Mouse (Mus musculus) central nervous system, embryonic 14 days (tissue): ENCODE data around the gene Vwa5a. TPM values are rescaled to one million over a fixed set of nuclear protein-coding genes. Genes with fewer than 3 reads are reported as not detected.

Experiments used
- polyA plus RNA-seq: library from polyadenylated mRNA; depleted of rRNA; stranded (reverse); fragments of >200 nt; gene quantifications from 2 replicates; pipeline ENCODE4 v1.2.3, GENCODE M21; 2012; rRNA removed

Gene Vwa5a
- 6.4 and 8.9 TPM in 2 replicates for polyA plus RNA-seq

DNA sequence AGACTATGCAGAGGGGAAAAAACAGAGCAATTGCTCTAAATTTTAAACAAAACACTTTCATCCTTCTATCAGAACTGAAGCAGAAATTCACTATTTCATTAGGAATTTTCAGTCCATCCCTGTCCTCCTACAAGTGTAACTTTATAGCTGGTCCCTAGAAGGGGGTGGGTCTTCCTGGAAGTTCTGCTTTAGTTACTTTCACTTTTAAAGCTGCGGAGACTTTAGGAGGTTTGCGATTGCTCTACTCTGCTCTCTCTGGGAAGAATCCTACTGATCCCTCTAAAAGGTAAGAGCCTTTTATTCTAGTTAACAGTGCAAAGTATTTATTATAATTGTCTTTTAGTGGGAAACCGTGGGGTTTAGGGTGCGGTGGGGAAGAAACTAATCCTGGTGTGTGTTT is at the start of gene Vwa5a:
Vwa5a (plus strand) TSS at position 167 of the 400 bp plus-strand sequence.

DNA sequence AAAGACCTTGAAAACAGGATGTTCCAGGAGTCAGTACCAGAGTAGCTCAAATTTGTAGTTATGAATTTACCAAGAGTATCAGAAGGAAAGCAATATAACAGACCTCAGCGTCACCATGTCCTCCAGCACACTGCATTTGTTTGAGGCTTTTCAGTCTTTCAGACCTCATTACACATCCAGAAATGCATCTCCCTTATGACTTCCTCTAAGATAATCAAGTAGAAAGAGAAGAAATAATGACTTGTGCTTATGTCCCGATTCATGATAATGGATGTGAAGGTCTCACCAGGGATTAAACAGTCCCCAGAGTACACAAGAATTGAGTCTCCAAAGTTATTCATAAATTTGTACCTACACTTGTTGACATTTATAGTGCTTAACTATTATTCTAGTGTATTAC is 43.6 kb upstream of the Vwa5a start, which contains the start of gene Olfr918:
Olfr918 (minus strand) TSS at position 101 of the 400 bp plus-strand sequence.

DNA sequence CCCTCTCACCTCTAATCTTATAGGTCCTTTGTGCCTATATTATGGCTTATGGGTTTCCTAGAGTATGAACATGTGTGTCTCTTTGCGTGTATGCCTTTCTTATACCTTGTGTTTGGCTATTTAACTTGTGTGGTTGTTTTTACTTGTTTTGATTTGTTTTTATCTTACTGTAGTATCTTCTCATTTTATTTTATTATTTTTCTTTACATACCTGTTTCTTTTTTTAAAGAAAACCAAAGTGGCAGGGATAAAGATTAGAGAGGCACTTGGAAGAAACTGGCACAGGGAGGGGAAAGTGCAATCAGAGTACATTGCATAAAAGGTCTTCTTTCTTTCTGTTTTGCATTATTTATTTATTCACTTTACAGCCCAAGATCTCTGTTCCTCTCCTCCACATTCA is 33.9 kb downstream of the Vwa5a start, which contains the start of gene Olfr920:
Olfr920 (plus strand) TSS at position 301 of the 400 bp plus-strand sequence.

DNA sequence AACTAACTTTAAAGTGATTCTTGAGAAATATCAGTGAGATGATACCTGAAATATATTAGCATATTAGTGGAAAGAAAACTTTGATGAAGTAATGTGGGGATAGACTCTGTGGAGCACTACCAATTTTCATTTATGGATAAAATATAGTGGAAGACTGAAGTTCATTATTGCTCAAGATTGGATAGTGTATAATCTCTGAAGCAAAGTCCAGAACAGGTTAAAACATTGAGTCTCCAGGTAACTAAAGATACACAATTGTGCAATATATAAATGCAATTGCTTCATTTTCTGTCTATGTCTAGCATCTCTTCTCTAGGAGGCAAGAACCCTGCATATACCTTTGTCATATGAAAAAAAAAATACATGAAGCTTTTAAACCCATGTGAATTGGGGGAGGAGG is 54.7 kb downstream of the Vwa5a start, which contains the start of gene Olfr921:
Olfr921 (plus strand) TSS at position 301 of the 400 bp plus-strand sequence.

Other genes with a start within 250 kb of the Vwa5a start
- gene Olfr905, start 247.2 kb upstream of the Vwa5a start, polyA plus RNA-seq: not detected in 2 replicates
- not detected in 2 replicates for gene Olfr906, start 231.2 kb upstream of the Vwa5a start, polyA plus RNA-seq
- not detected in 2 replicates for gene Olfr907, start 222.5 kb upstream of the Vwa5a start, polyA plus RNA-seq
- gene Olfr911-ps1, start 196.7 kb upstream of the Vwa5a start, polyA plus RNA-seq: not detected in 2 replicates
- gene Olfr910, start 180.4 kb upstream of the Vwa5a start, polyA plus RNA-seq: not detected in 2 replicates
- gene Olfr912, start 138.1 kb upstream of the Vwa5a start, polyA plus RNA-seq: not detected in 2 replicates
- gene Olfr913, start 125.5 kb upstream of the Vwa5a start, polyA plus RNA-seq: not detected in 2 replicates
- gene Olfr914, start 113.2 kb upstream of the Vwa5a start, polyA plus RNA-seq: not detected in 2 replicates
- not detected in 2 replicates for gene Olfr916, start 58.4 kb upstream of the Vwa5a start, polyA plus RNA-seq
- not detected in 2 replicates for gene Olfr917, start 52.4 kb upstream of the Vwa5a start, polyA plus RNA-seq
- gene Olfr918, start 43.7 kb upstream of the Vwa5a start, polyA plus RNA-seq: not detected in 2 replicates
- gene Olfr919, start 14.6 kb upstream of the Vwa5a start, polyA plus RNA-seq: not detected in 2 replicates
- gene Olfr920, start 34.0 kb downstream of the Vwa5a start, polyA plus RNA-seq: 0.04 and 0.05 TPM in 2 replicates
- not detected in 2 replicates for gene Olfr921, start 54.8 kb downstream of the Vwa5a start, polyA plus RNA-seq
- not detected in 2 replicates for gene Olfr922, start 96.3 kb downstream of the Vwa5a start, polyA plus RNA-seq
- gene Olfr923, start 108.3 kb downstream of the Vwa5a start, polyA plus RNA-seq: not detected in 2 replicates
- gene Olfr924, start 126.2 kb downstream of the Vwa5a start, polyA plus RNA-seq: not detected in 2 replicates
- gene Olfr26, start 136.8 kb downstream of the Vwa5a start, polyA plus RNA-seq: not detected in 2 replicates
- not detected in 2 replicates for gene Olfr926, start 158.9 kb downstream of the Vwa5a start, polyA plus RNA-seq
- gene Olfr930, start 211.5 kb downstream of the Vwa5a start, polyA plus RNA-seq: not detected in 2 replicates